9 mouse cellular contexts compared by ENCODE assay signal in the genomic region with DNA sequence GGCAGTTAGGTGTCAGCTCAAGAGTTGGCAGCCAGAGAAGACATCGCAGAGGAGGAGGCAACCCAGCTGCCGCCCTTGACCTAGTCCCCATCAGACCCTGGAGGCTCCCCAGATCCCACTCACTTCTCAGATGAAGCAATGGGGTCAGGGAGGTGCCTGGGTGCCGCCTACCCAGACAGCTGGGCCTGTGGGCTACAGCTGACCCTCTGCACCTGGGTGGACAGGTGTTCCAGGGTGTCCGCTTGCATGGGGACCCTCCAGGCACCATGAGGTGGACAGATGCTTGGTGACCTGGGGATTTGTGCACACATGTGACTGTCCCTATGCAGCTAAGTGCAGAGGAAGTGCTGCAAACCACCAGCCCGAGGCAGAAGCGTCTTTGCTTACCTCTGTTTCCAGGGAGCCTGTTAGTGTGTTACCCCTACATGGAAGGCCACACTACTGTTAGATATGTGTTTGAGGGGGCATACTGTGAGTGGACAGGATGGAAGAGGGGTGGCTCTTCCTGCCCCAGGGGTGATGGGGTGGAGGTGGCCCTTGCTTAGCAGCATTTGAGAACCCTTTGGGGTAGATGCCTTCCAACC. TPM values are rescaled to one million over a fixed set of nuclear protein-coding genes. Genes with fewer than 3 reads are reported as not detected.
DNase-seq lines count a peak whose midpoint lies in the region; ATAC-seq and TF ChIP-seq lines count a peak whose summit lies in the region.
"Had no signal": no experiment of that assay in that cellular context is flagged by ENCODE, and none has a peak within 500 bp of the region (broad histone marks: within the 10 kb centered on the region; RNA-seq: fewer than 3 reads in every experiment).

No protein-coding gene starts in this region.

- no peak overlapping the region for H3K9ac ChIP-seq in heart, embryonic 15.5 days

- H3K36me3 ChIP-seq in heart, embryonic 15.5 days: no peaks in the 10 kb centered on the region

- no peak for TF ChIP-seq CTCF in gastrocnemius, adult 2 months (IDR thresholded peaks at IDR 0.05)

- no peak for DNase-seq in gastrocnemius, adult 2 months
- no peak for DNase-seq in gastrocnemius, postnatal 4 days (ENCODE audit: low spot score in 2 of 2)
- DNase-seq in lung, postnatal 10 days: peak; percentile 19
- DNase-seq in lung, adult 18-20 months: no peak
- DNase-seq in naive thymus-derived CD4-positive, alpha-beta T cell, adult 2 months (ENCODE audit: low read depth): peak; percentile 54
- no peak for DNase-seq in urinary bladder, postnatal 25 days (ENCODE audit: low spot score)
- DNase-seq in layer of hippocampus, adult 11-12 months (ENCODE audit: low spot score): no peak

- peak overlapping the region; percentile 93 for H3K27ac ChIP-seq in gastrocnemius, adult 2 months
- H3K27ac ChIP-seq in heart, embryonic 15.5 days: peak overlapping the region; percentile 98; the same call in 1 of the 2 replicates

- H3K4me1 ChIP-seq in heart, embryonic 15.5 days (replicated peaks): peaks cover 87% of the 10 kb centered on the region

- H3K4me3 ChIP-seq in gastrocnemius, adult 2 months: no peak overlapping the region
- no peak overlapping the region for H3K4me3 ChIP-seq in heart, embryonic 15.5 days

- intact Hi-C loops in gastrocnemius, adult 2 months (cut with DNase I): no loop called here

- WGBS in heart, embryonic 15.5 days: 73% methylated on average over 6 of the region's 6 CpGs

- no peaks in the 10 kb centered on the region for H3K9me3 ChIP-seq in heart, embryonic 15.5 days (replicated peaks)

- no peak for ATAC-seq in heart, embryonic 15.5 days (replicated peaks; ENCODE audit: insufficient number of reproducible peaks, insufficient read depth, low FRiP score, low read depth)

- H3K27me3 ChIP-seq in heart, embryonic 15.5 days: no peaks in the 10 kb centered on the region
- H3K27me3 ChIP-seq: CH12.LX had no signal

- H3K4me2 ChIP-seq in heart, embryonic 15.5 days: no peak overlapping the region

RNA-seq across cellular contexts. Expression of a gene that starts 3.0 kb away (rescaled TPM):
- 10 to 100 TPM; 22.1 to 30.7 TPM for total RNA-seq in gastrocnemius, adult 2 months (2021)
- 100 to 1,000 TPM; 107 to 153 TPM for total RNA-seq in gastrocnemius, postnatal 4 days (2021)
- polyA plus RNA-seq in heart, embryonic 15.5 days (2015; fragmentation: Nextera tagmentation; extraction: Ambion mirVana): 86.7 and 90.2 TPM in 2 replicates

RNA-seq across cellular contexts. Expression of a gene that starts 9.9 kb away (rescaled TPM):
- total RNA-seq in gastrocnemius, adult 2 months (2021): 1 to 10 TPM; 6.6 to 7.1 TPM
- 1 to 10 TPM; 3.4 to 3.8 TPM for total RNA-seq in gastrocnemius, postnatal 4 days (2021)
- 7.7 and 9.1 TPM in 2 replicates for polyA plus RNA-seq in heart, embryonic 15.5 days (2015; fragmentation: Nextera tagmentation; extraction: Ambion mirVana)

RNA-seq across cellular contexts. Expression of a gene that starts 14.7 kb away (rescaled TPM):
- total RNA-seq in gastrocnemius, adult 2 months (2021): 10 to 100 TPM; 34.3 to 39.8 TPM
- total RNA-seq in gastrocnemius, postnatal 4 days (2021): 10 to 100 TPM; 67.7 to 74.0 TPM
- 11.6 and 16.8 TPM in 2 replicates for polyA plus RNA-seq in heart, embryonic 15.5 days (2015; fragmentation: Nextera tagmentation; extraction: Ambion mirVana)

RNA-seq across cellular contexts. Expression of a gene that starts 16.5 kb away (rescaled TPM):
- total RNA-seq in gastrocnemius, adult 2 months (2021): under 1 TPM; 0.23 to 0.73 TPM
- 1 to 10 TPM; 3.5 to 3.7 TPM for total RNA-seq in gastrocnemius, postnatal 4 days (2021)
- polyA plus RNA-seq in heart, embryonic 15.5 days (2015; fragmentation: Nextera tagmentation; extraction: Ambion mirVana): 8.6 and 9.7 TPM in 2 replicates

RNA-seq across cellular contexts. Expression of a gene that starts 22.2 kb away (rescaled TPM):
- total RNA-seq in gastrocnemius, adult 2 months (2021): 1 to 10 TPM; 1.8 to 2.3 TPM
- total RNA-seq in gastrocnemius, postnatal 4 days (2021): 1 to 10 TPM; 2.2 to 2.7 TPM
- polyA plus RNA-seq in heart, embryonic 15.5 days (2015; fragmentation: Nextera tagmentation; extraction: Ambion mirVana): 1.7 and 2.9 TPM in 2 replicates

Comparison
In these comparisons a context has a peak if more than half of its experiments do, and no peak if none do; other contexts are left out.
1. DNase-seq: peak in lung, postnatal 10 days (single experiment) and naive thymus-derived CD4-positive, alpha-beta T cell, adult 2 months (single experiment); none in gastrocnemius, adult 2 months (single experiment), gastrocnemius, postnatal 4 days (0 of 2), lung, adult 18-20 months (0 of 2), urinary bladder, postnatal 25 days (single experiment) and layer of hippocampus, adult 11-12 months (single experiment).